Mouse (Mus musculus) MEL (cell line): ENCODE results near the gene Gtpbp6. TPM values are rescaled to one million over a fixed set of nuclear protein-coding genes. Genes with fewer than 3 reads are reported as not detected.

ENCODE experiments used
- DNase-seq: peaks from one replicate; pipeline ENCODE4 v3.0.0; 2011; ENCODE audit warnings: low read depth, low spot score
- H3K27ac ChIP-seq: 2 replicates; pipeline ENCODE4 v1.5.1; 2012; ENCODE audit warnings: low read depth, mild to moderate bottlenecking, control low read depth, low read length, moderate library complexity; ENCODE audit not compliant: control insufficient read depth
- H3K27me3 ChIP-seq, 2 experiments: fragments of 150-350 bp in 1 of 2; sonication (generic) in 1 of 2; 2 replicates each; pipeline ENCODE4 v1.6.1; 2012; ENCODE audit warnings: low read length in 2 of 2, mild to moderate bottlenecking in 2 of 2, improper control_type of control experiment in 1 of 2, moderate library complexity in 1 of 2; ENCODE audit not compliant: insufficient read depth in 2 of 2, control insufficient read depth in 1 of 2
- H3K36me3 ChIP-seq, 2 experiments: 2 replicates each; pipeline ENCODE4 v1.6.1; 2012 to 2014; ENCODE audit warnings: low read length in 2 of 2, improper control_type of control experiment in 1 of 2, inconsistent platforms in 1 of 2, mild to moderate bottlenecking in 1 of 2; ENCODE audit not compliant: insufficient read depth in 2 of 2, control insufficient read depth in 1 of 2
- H3K4me1 ChIP-seq, 2 experiments: fragments of 150-350 bp in 1 of 2; sonication (generic) in 1 of 2; 2 replicates each; pipeline ENCODE4 v1.6.1; 2012; ENCODE audit warnings: low read length in 2 of 2, improper control_type of control experiment in 1 of 2, mild to moderate bottlenecking in 1 of 2; ENCODE audit not compliant: insufficient read depth in 2 of 2, control insufficient read depth in 1 of 2
- H3K4me3 ChIP-seq, 2 experiments: fragments of 150-350 bp in 1 of 2; sonication (generic) in 1 of 2; 2 replicates each; pipeline ENCODE4 v1.5.1; 2012; ENCODE audit warnings: low read depth in 2 of 2, low read length in 2 of 2, mild to moderate bottlenecking in 2 of 2, moderate library complexity in 2 of 2, control low read depth in 1 of 2, improper control_type of control experiment in 1 of 2; ENCODE audit not compliant: control insufficient read depth in 1 of 2, insufficient read depth in 1 of 2
- H3K79me2 ChIP-seq: 2 replicates; pipeline ENCODE4 v1.6.1; 2012; ENCODE audit warnings: mild to moderate bottlenecking, low read length, moderate library complexity; ENCODE audit not compliant: control insufficient read depth, poor library complexity, insufficient read depth
- H3K9ac ChIP-seq: 2 replicates; pipeline ENCODE4 v1.6.1; 2012; ENCODE audit warnings: low read depth, mild to moderate bottlenecking, control low read depth, low read length, moderate library complexity; ENCODE audit not compliant: control insufficient read depth, poor library complexity, severe bottlenecking
- H3K9me3 ChIP-seq: fragments of 150-350 bp; sonication (generic); replicated peaks from 2 replicates; pipeline ENCODE4 v1.6.1; 2012; ENCODE audit warnings: mild to moderate bottlenecking, low read length, improper control_type of control experiment, moderate library complexity; ENCODE audit not compliant: insufficient read depth
- BHLHE40 ChIP-seq: IDR thresholded peaks from 2 replicates; pipeline ENCODE4 v1.6.1; 2012; ENCODE audit warnings: low read depth, mild to moderate bottlenecking, inconsistent platforms, low read length, improper control_type of control experiment, borderline replicate concordance
- CHD1 ChIP-seq: IDR thresholded peaks from 2 replicates; pipeline ENCODE4 v1.6.1; 2012; ENCODE audit warnings: low read depth, mild to moderate bottlenecking, inconsistent platforms, low read length, improper control_type of control experiment
- CHD2 ChIP-seq: IDR thresholded peaks from 2 replicates; pipeline ENCODE4 v1.6.1; 2011; ENCODE audit warnings: low read length, improper control_type of control experiment
- CTCF ChIP-seq, 3 experiments: IDR thresholded peaks in 2 of 3; conservative IDR thresholded peaks in 1 of 3; 2 replicates each; pipeline ENCODE4 v1.5.1; 2011 to 2012; ENCODE audit warnings: low read length in 3 of 3, low read depth in 2 of 3, mild to moderate bottlenecking in 2 of 3, improper control_type of control experiment in 1 of 3, inconsistent platforms in 1 of 3, mixed read lengths in 1 of 3, moderate library complexity in 1 of 3; ENCODE audit not compliant: control insufficient read depth in 1 of 3, insufficient read depth in 1 of 3, poor library complexity in 1 of 3, severe bottlenecking in 1 of 3
- E2F4 ChIP-seq: IDR thresholded peaks from 2 replicates; pipeline ENCODE4 v1.6.1; 2011; ENCODE audit warnings: low read depth, low read length, improper control_type of control experiment, borderline replicate concordance
- ELF1 ChIP-seq: IDR thresholded peaks from 2 replicates; pipeline ENCODE4 v1.6.1; 2014; ENCODE audit warnings: low read depth, mild to moderate bottlenecking, inconsistent platforms, low read length, improper control_type of control experiment, moderate library complexity
- EP300 ChIP-seq, 2 experiments: IDR thresholded peaks; 2 replicates each; pipeline ENCODE4 v1.6.1; 2011; ENCODE audit warnings: improper control_type of control experiment in 2 of 2, low read length in 2 of 2, low read depth in 1 of 2, mild to moderate bottlenecking in 1 of 2
- ETS1 ChIP-seq: IDR thresholded peaks from 2 replicates; pipeline ENCODE4 v1.6.1; 2012; ENCODE audit warnings: low read depth, mild to moderate bottlenecking, inconsistent platforms, low read length, improper control_type of control experiment, moderate library complexity
- GABPA ChIP-seq: IDR thresholded peaks from 2 replicates; pipeline ENCODE4 v1.6.1; 2012; ENCODE audit warnings: low read depth, mild to moderate bottlenecking, inconsistent platforms, low read length, improper control_type of control experiment, moderate library complexity
- GATA1 ChIP-seq: IDR thresholded peaks from 2 replicates; pipeline ENCODE4 v1.6.1; 2011; ENCODE audit warnings: low read depth, low read length, improper control_type of control experiment
- JUND ChIP-seq: IDR thresholded peaks from 2 replicates; pipeline ENCODE4 v1.6.1; 2011; ENCODE audit warnings: low read depth, mild to moderate bottlenecking, improper control_type of control experiment, low read length
- KAT2A ChIP-seq: conservative IDR thresholded peaks from 2 replicates; pipeline ENCODE4 v1.6.1; 2012; ENCODE audit warnings: low read depth, low read length, improper control_type of control experiment, inconsistent platforms
- MAFK ChIP-seq: IDR thresholded peaks from 2 replicates; pipeline ENCODE4 v1.6.1; 2011; ENCODE audit warnings: low read depth, mild to moderate bottlenecking, low read length, improper control_type of control experiment, borderline replicate concordance
- MAX ChIP-seq: IDR thresholded peaks from 2 replicates; pipeline ENCODE4 v1.6.1; 2011; ENCODE audit warnings: low read length, improper control_type of control experiment
- MAZ ChIP-seq: IDR thresholded peaks from 2 replicates; pipeline ENCODE4 v1.6.1; 2012; ENCODE audit warnings: low read depth, mild to moderate bottlenecking, inconsistent platforms, low read length, improper control_type of control experiment
- MEF2A ChIP-seq: IDR thresholded peaks from 2 replicates; pipeline ENCODE4 v1.6.1; 2014; ENCODE audit warnings: low read depth, mild to moderate bottlenecking, inconsistent platforms, low read length, improper control_type of control experiment; ENCODE audit not compliant: poor library complexity, insufficient replicate concordance, severe bottlenecking; ENCODE audit errors: extremely low read depth
- MXI1 ChIP-seq: IDR thresholded peaks from 2 replicates; pipeline ENCODE4 v1.6.1; 2011; ENCODE audit warnings: mild to moderate bottlenecking, low read depth, low read length, improper control_type of control experiment
- MYB ChIP-seq: IDR thresholded peaks from 2 replicates; pipeline ENCODE4 v1.6.1; 2011; ENCODE audit warnings: mild to moderate bottlenecking, low read depth, low read length, improper control_type of control experiment
- MYC ChIP-seq: IDR thresholded peaks from 2 replicates; pipeline ENCODE4 v1.6.1; 2011; ENCODE audit warnings: low read depth, mild to moderate bottlenecking, low read length, improper control_type of control experiment, moderate library complexity
- NELFE ChIP-seq: IDR thresholded peaks from 2 replicates; pipeline ENCODE4 v1.6.1; 2011; ENCODE audit warnings: low read depth, low read length, improper control_type of control experiment
- NRF1 ChIP-seq: IDR thresholded peaks from 2 replicates; pipeline ENCODE4 v1.6.1; 2014; ENCODE audit warnings: low read depth, mild to moderate bottlenecking, inconsistent platforms, low read length, improper control_type of control experiment, moderate library complexity; ENCODE audit not compliant: poor library complexity, insufficient read depth, severe bottlenecking
- POLR2AphosphoS2 ChIP-seq: IDR thresholded peaks from 2 replicates; pipeline ENCODE4 v1.6.1; 2011; ENCODE audit warnings: low read length, improper control_type of control experiment
- POLR2AphosphoS5 ChIP-seq: IDR thresholded peaks from 2 replicates; pipeline ENCODE4 v1.6.1; 2012; ENCODE audit warnings: low read depth, borderline replicate concordance, mild to moderate bottlenecking, inconsistent platforms, low read length, moderate library complexity, mixed read lengths
- RAD21 ChIP-seq: IDR thresholded peaks from 2 replicates; pipeline ENCODE4 v1.6.1; 2011; ENCODE audit warnings: mild to moderate bottlenecking, low read depth, low read length, improper control_type of control experiment
- RCOR1 ChIP-seq: IDR thresholded peaks from 2 replicates; pipeline ENCODE4 v1.6.1; 2012; ENCODE audit warnings: low read depth, mild to moderate bottlenecking, inconsistent platforms, low read length, improper control_type of control experiment
- SIN3A ChIP-seq: IDR thresholded peaks from 2 replicates; pipeline ENCODE4 v1.6.1; 2012; ENCODE audit warnings: low read length, improper control_type of control experiment, inconsistent platforms
- SMC3 ChIP-seq: IDR thresholded peaks from 2 replicates; pipeline ENCODE4 v1.6.1; 2011; ENCODE audit warnings: low read depth, low read length, improper control_type of control experiment
- TAL1 ChIP-seq: IDR thresholded peaks from 2 replicates; pipeline ENCODE4 v1.6.1; 2012; ENCODE audit warnings: mild to moderate bottlenecking, inconsistent platforms, low read length, moderate library complexity, mixed read lengths
- TBP ChIP-seq: IDR thresholded peaks from 2 replicates; pipeline ENCODE4 v1.8.0; 2011; ENCODE audit warnings: low read depth, low read length, improper control_type of control experiment
- TCF12 ChIP-seq: IDR thresholded peaks from 2 replicates; pipeline ENCODE4 v1.6.1; 2014; ENCODE audit warnings: low read depth, mild to moderate bottlenecking, inconsistent platforms, low read length, improper control_type of control experiment, moderate library complexity
- UBTF ChIP-seq: IDR thresholded peaks from 2 replicates; pipeline ENCODE4 v1.6.1; 2012; ENCODE audit warnings: low read depth, mild to moderate bottlenecking, inconsistent platforms, low read length, improper control_type of control experiment, moderate library complexity, borderline replicate concordance; ENCODE audit not compliant: insufficient read depth
- USF1 ChIP-seq: IDR thresholded peaks from 2 replicates; pipeline ENCODE4 v1.6.1; 2014; ENCODE audit warnings: low read depth, mild to moderate bottlenecking, inconsistent platforms, low read length, improper control_type of control experiment, moderate library complexity
- ZC3H11A ChIP-seq: IDR thresholded peaks from 2 replicates; pipeline ENCODE4 v1.6.1; 2012; ENCODE audit warnings: low read depth, mild to moderate bottlenecking, inconsistent platforms, low read length, improper control_type of control experiment
- ZKSCAN1 ChIP-seq: IDR thresholded peaks from 2 replicates; pipeline ENCODE4 v1.6.1; 2012; ENCODE audit warnings: low read depth, mild to moderate bottlenecking, inconsistent platforms, low read length, improper control_type of control experiment, moderate library complexity
- ZMIZ1 ChIP-seq: IDR thresholded peaks from 2 replicates; pipeline ENCODE4 v1.6.1; 2012; ENCODE audit warnings: low read depth, mild to moderate bottlenecking, inconsistent platforms, low read length, improper control_type of control experiment, moderate library complexity
- ZNF384 ChIP-seq: IDR thresholded peaks from 2 replicates; pipeline ENCODE4 v1.6.1; 2012; ENCODE audit warnings: low read depth, mild to moderate bottlenecking, inconsistent platforms, low read length, improper control_type of control experiment
- polyA plus RNA-seq, 2 experiments: library from polyadenylated mRNA; stranded (reverse) in 1 of 2; unstranded in 1 of 2; fragments of >175 nt in 1 of 2; fragments of >200 nt in 1 of 2; gene quantifications; 2 replicates each; pipeline versions ENCODE4 v1.2.1 to v1.2.4; 2012; ENCODE audit warnings: low replicate concordance in 2 of 2, low read depth in 1 of 2; ENCODE audit not compliant: insufficient read length in 2 of 2, insufficient read depth in 1 of 2, missing spikeins in 1 of 2
- total RNA-seq: library from RNA; depleted of rRNA; stranded (reverse); fragments of 300-350 nt; gene quantifications from 2 replicates; pipeline ENCODE4 v1.2.3, GENCODE M21; 2012; rRNA removed

Gene Gtpbp6
- total RNA-seq (39.7 and 50.2 TPM in 2 replicates), polyA plus RNA-seq (10 to 100 TPM in 1 of 2 experiments, not detected in 1; 59.1 TPM)

DNA sequence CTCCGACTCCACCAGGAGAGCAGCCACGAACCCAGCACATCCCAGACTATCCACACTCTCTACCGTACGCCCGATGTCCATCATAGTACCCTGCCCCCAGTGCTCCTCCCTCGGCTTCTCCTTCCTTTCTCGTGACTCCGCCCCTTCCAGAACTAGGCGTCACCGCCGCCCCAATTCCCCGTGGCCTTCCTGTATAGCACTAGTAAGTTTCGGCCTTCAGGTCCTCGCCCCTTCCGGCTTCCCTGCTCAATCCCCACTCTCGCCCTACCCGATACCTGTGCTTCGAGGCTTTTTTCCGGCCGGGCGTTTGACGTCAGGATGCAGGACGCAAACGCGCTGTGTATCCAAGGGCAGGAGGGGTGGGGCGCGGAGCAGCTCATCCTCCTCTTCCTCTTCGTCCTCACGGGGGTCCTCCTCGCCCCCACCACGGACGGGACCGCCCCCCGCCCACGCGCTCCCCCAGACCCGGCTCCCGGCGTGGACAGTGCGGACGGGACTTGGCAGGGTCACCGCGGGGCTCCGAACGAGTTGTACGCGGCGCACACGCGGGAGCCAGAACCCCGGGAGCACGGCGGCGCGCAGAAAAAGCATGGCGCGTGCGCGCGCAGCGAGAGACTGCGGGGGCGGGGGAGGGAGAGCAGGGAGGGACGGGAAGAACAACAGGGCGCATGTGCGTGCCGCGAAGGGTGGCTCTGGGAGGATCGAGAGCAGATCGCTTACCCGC, at the start of gene Gtpbp6:
Gene Gtpbp6 (minus strand): TSS at position 617 of the 724 bp plus-strand sequence.
- peak; percentile 99 for DNase-seq
- peak within 1 kb of the TSS; percentile 81 to 87 for H3K4me3 ChIP-seq
- H3K9me3 ChIP-seq, result no peaks in the 10 kb centered on the region
- H3K36me3 ChIP-seq, result peaks cover 0 to 8% of the 10 kb centered on the region in 2 experiments; a peak in 3 of 4 replicates
- peak within 1 kb of the TSS; percentile 63 for H3K27ac ChIP-seq
- H3K9ac ChIP-seq, result peak within 1 kb of the TSS; percentile 84
- peaks cover 19% of the 10 kb centered on the region for H3K79me2 ChIP-seq
- peaks cover 6 to 7% of the 10 kb centered on the region in 2 experiments for H3K4me1 ChIP-seq
- no peaks in the 10 kb centered on the region for H3K27me3 ChIP-seq
- TF ChIP-seq EP300 (IDR thresholded peaks at IDR 0.05; ENCODE audit: low read depth in 1 of 2, low read length in 2 of 2) (no peak), RAD21 (no peak), TAL1 (no peak), ZKSCAN1 (no peak), USF1 (no peak; the same call in 1 of the 2 replicates), CHD2 (no peak), RCOR1 (no peak), SMC3 (no peak), UBTF (no peak), NRF1 (peak; percentile 94), JUND (no peak), BHLHE40 (no peak), MYC (peak; percentile 79; the same call in 1 of the 2 replicates), CTCF (IDR thresholded peaks at IDR 0.05 in 2 of 3, conservative IDR thresholded peaks at IDR 0.05 in 1 of 3; ENCODE audit: control insufficient read depth in 1 of 3, insufficient read depth in 1 of 3, low read depth in 2 of 3, low read length in 3 of 3, poor library complexity in 1 of 3, severe bottlenecking in 1 of 3) (no peak), SIN3A (peak; percentile 69), TBP (no peak), KAT2A (no peak; the same call in 1 of the 2 replicates), E2F4 (no peak), POLR2AphosphoS5 (no peak), ZMIZ1 (peak; percentile 82), ELF1 (peak; percentile 89), MEF2A (no peak), GABPA (no peak), POLR2AphosphoS2 (peak; percentile 70), GATA1 (no peak), ETS1 (peak; percentile 56; the same call in 1 of the 2 replicates), MYB (no peak), CHD1 (no peak), ZC3H11A (no peak), MAX (peak; percentile 47), ZNF384 (no peak), MAZ (peak; percentile 95), MXI1 (peak; percentile 91), NELFE (peak; percentile 69), MAFK (no peak), TCF12 (peak; percentile 19; the same call in 1 of the 2 replicates)
